Mouse (Mus musculus): ENCODE measurements around the gene Mbnl2.

The Mbnl2 gene

DNA sequence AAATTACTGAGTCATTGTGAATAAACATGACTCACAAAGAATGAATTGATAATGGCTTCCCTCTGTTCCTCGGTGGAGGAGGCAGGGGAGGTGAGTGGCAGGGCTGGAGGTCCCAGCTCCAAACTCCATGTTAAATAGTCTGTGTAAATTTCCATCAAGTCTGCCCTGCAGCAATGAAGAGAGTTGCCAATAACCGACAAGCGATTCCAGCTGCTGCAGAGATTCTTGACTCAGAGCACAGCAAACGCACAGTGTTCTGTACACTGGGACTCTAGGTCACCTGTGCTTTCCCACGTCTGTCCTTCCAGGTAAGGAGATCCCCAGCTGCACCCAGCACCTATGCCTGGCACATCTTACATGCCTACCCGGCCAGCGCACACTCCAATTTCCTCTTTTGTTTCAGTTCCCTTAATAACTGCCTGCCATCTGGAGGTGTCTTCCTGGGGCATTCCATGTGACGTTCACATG, 158.5 kb downstream of the Mbnl2 start:
- DNase-seq, result peak; percentile 23 to 27

DNA sequence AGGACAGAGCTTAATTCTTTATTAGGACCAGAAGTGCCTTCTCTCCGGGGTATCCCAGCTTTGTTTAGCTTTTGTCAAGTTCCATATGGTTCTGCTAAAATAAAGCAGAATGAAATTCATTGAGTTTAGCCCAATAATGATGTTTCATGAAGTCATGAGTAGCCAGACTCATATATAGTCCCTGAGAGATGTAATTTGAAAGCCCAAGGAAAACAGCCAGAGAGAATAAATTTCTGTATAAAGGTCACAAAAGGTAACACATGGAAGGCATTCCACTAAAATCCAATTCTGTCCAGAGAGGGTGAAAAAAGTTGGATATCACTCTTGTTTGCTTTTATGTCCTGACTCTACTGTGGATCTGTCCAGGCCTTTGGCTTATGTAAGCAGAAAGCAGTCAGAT, 159.4 kb downstream of the Mbnl2 start:
- DNase-seq, result no peak

DNA sequence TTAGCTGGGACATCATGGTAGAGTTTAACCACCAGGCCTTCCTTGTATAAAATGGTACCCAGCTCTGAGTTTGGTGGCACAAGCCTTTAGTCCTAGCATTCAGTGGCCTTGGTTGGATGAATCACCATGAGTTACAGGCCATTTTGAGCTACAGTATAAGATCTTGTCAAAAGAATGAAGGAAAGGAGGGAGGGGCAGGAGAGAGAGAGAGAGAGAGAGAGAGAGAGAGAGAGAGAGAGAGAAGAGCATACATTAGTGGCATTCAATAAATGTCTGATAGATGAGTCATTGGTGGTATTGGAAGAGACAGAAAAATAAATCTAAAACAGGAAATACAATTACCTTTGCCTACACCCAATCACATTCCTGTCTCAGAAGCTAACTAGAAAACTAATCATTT, 165.2 kb downstream of the Mbnl2 start:
- DNase-seq, result no peak

DNA sequence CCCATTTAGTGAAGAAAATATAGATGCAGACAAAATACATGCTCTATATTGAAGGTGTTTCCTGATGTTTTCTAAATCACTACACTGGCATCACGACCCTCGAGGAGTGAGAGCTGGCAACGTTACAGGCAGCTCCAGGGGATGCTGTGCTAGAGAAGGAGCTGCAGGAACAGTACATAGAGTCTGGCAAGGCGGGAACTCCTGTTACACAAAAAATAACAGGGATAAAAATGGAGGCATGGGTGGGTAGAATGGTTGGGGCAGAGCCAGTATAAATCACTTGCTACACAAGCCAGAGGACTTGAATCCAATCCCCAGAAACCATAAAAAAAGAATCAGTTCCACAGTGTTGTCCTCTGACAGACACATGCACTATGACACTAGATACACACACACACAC, 165.8 kb downstream of the Mbnl2 start:
- no peak for DNase-seq

DNA sequence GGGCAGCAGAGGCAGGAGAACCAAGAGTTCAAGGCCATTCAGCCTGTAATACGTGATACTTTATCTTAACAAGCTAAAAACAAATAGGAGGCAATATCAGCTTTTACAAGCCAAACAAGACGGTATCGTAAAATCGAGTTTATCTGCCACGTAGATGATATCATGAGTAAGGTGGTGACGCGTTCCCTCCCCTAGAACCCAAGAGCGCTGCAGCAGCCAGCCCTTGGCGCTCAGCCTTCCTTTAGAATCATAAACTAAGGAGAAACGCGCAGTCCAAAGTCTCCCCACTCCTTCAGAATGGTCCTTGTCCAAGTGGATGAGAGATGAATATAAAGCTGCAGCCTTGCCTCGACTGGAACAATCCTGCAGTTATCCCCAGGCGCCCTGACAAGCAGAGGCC, 166.4 kb downstream of the Mbnl2 start:
- DNase-seq, result no peak

DNA sequence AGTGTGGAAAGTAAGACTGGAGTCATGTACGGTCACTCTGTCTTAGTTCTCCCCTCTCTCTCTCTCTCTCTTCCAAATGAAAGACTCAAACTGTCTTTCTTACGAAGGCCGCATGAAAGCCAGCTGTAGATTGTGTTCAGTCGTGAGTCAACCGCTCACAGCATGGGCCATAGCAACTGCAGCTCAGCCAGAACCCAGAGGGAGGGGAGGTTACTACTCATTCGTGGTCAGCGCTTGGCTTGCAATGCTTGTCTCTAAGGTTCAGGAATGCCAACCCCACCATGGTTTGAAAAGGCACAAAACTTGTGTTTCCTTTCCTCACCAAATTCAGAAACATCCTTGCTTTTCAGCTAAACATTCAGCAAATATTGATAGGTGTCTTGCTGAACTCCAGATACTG, 178.8 kb downstream of the Mbnl2 start:
- no peak for DNase-seq

DNA sequence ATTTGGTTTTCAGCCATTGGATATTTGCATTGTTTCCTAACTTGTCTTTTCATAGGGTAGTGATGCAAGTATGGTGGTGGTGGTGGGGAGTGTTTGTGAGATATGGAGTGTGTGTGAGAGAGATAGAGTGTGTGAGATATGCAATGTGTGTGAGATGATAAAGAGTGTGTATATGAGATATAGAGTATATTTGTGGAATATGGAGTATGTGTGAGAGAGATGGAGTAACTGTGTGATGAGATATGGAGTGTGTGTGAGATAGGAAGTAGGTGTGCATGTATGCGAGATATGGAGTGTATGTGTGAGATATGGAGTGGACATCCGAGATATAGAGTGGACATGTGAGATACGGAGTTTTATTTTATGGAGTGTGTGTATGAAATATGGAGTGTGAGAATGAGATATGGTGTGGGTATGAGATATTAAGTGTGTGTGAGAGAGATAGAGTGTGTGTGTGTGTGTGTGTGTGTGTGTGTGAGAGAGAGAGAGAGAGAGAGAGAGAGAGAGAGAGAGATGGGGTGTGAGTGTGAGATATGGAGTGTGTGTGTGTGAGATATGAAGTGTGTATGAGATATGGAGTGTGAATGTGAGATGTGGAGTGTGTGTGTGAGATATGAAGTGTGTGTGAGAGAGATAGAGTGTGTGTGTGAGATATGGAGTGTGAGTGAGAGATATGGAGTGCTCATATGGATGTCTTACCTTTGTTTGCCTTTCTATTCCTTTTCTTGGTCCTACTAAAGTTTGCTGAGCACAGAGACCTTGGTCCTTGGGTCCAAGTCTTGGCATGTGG, 188.7 kb downstream of the Mbnl2 start:
- no peak for DNase-seq

DNA sequence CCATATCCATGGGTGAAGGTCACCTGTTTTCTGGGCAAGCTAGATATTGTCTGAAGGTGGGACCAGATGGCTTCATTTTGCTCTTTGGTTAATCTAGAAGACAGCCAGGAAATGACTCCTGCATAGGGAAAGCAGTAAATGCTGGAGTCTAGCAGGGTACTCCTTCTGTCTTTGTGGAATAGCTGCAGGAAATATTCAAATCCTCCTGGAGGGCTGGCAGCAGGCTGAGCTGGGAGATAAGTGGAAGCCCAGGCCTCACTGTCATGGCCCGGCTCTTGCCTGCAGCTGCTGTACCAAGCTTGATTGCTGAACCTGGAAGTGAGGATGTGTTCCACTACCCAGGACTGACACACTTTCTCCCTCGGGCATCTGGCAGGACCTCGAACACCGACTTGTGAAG, 191.3 kb downstream of the Mbnl2 start:
- DNase-seq, result peak; percentile 49 to 54

DNA sequence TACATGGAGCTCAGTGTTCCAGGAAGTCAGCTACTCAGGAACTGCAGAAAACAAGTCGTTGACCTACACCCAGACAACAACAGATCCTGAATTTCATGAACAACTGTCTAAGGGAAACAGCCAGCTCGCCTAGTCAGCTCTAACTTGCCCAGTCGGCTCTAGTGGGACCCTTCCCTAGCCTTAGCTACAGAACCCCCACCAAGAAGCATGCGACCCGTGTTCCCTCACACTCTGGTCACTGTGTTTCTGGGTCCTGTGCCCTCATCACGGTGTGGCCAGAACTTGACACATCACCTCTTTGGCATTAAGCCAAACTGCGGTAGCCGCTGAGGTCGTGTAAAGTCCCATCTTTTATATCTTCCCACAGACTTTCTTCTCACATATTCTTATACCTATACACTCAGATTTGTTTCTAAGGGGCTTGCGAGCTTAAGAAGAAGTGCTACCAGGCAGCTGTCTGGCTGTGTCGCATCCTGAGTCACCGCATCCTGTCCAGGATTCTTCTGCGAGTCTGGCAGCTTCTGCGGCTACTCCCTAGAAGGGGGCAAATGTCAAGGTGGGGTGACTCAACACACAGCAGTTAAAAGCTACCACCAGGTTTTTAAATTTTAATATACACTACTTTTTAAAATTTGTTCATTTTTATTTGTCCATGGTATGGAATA, 193.8 kb downstream of the Mbnl2 start:
- DNase-seq, result no peak

DNA sequence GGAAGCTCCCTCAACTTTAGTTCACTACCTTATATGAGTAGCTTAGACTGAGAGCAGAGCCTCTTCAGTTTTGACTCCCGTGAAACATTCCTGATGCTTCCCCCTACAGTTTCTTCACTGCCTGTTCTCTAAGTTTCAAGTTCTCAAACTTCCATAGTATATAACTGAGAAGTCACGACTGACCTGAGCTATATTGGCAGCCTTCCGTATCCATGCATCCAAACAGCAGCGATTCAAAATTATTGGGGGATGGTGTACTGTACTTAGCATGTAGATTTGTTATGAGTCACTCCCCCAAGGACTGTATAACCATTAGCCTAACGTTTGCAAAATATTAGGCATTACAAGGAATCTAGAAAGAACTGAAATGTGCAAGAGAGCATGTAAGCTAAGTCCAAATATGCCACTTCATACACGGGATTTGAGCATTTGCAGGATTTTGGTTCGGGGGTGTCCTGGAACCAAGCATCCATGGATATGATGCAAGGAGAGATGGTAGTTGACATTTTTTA, 200.8 kb downstream of the Mbnl2 start:
- no peak for DNase-seq

DNA sequence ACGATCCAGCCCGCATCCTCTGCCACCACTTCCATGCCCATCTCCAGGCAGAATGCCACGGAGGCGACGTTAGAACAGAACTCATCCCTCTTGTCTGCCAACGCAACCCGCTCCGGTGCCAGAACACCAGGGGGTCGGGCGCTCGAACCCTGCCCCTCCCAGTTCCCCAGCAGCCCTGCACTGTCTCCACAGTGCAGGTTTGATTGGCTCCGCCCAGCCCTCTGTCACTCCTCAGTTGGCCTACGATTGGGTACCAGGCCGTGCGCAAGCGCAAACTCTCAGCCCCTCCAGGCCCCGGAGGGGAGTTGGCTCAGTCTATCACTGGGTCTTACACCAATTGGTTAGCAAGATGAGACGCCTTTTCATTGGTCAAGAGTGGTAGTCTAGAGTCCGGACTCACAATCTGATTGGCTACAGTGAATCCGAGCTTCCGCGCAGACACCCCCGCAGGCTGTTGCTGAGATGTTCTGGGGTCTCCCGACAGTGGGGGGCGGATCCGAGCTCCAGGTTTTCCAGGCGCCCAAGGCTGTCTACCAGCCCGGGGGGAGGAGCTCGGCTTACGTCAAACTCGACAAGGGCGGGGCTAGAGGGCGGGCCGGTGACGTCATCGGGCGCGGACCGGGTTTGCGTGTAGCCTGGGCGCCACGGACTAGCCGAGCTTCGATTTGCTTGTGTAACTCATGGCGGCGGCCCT, 202.0 kb downstream of the Mbnl2 start:
- peak; percentile 100 for DNase-seq

DNA sequence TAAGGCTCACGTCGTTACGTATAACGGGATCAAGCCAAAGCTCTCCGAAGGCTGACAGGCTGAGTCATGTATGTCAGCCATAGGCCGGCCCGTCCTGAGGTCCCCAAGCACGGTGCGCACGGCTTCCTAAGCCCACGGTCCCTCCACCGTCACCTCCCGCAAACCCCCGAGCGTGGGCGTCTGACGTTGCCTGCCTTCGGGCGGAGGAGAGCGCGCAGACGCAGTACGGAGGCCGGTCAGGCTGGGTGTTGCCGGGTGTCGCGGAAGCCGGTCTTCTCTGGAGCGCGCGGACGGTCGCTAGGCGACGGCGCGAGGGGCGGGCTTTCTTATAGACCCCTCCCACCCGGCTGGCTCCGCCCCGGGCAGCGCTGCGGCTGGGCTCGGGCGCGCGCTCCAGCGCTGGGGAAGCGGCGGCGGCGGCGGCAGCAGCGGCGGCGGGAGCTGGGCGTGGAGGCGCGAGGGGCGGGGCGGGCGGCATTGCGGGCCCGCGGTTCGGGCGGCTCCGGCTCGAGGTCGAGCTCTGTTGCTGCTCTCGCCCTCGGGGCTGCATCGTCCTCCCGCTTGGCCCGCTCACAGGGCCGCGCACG, 202.6 kb downstream of the Mbnl2 start, which contains the start of gene Rap2a:
TSS of gene Rap2a (plus strand) at position 463 of the 587 bp plus-strand sequence.
- DNase-seq, result peak; percentile 97 to 98

DNA sequence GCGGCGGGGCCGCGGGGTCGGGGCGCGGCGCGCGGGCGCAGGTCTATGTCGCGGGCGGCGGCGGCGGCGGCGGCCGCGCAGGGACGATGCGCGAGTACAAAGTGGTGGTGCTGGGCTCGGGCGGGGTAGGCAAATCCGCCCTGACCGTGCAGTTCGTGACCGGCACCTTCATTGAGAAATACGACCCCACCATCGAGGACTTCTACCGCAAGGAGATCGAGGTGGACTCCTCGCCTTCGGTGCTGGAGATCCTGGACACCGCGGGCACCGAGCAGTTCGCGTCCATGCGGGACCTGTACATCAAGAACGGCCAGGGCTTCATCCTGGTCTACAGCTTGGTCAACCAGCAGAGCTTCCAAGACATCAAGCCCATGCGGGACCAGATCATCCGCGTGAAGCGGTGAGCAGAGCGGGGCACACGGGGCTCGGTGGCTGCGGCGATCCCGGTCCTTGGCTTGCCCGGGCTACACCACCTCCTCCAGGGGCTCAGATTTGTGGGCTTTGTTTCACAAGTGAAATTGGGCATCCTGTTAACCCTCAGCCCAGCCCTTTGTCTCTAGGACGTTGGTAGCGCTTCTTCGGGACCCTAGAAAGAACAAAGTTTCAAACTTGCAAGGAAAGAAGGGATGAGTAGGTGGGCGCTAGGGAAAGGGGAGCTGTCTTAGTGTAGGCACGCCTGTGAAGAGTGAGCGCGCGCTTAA, 203.3 kb downstream of the Mbnl2 start:
- no peak for DNase-seq

DNA sequence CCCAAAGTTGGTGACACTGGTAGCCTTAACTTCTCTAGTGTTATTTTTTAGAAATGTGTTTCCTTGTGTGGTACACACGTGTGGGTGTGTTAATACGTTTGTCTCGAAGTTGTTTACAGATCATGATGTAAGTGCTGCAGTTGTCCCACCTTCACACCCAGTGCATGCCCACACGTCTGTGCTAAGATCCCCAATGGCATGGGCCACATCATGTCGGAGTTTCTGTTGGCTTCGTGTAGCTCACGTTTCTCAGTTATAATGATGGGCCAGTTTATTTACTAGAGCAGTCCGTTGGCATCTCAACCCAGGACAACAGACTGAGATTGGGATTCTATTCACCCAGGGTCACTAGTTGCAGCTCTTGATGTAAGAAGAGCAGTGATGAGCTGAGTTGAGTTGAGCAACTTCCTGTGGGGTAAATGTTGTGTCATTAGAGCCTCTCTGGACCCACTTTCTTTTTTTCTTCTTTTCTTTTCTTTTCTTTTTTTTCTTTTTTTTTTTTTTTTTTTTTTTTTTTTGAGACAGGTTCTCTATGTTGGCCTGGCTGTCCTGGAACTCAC, 205.0 kb downstream of the Mbnl2 start:
- DNase-seq, result no peak

DNA sequence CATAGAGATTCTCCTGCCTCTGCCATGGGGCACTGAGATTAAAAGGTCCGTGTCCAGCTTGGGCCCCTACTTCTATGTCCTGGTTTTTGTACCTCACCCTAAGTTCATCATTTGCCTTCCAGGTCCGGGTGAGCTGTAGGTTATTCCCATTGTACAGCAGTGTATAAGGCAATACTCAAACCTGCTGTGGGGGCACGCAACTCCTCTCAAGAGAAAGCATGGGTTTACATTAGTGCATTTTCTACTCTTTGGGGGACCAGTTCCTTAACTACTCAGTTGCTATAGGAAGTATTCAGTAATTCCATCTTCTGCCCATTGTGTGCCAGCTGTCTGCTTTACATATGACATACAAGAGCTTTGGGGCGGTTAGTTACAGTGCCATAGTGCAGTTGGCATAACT, 205.5 kb downstream of the Mbnl2 start:
- no peak for DNase-seq

Measured in cerebellum, postnatal 14 days (tissue).